Mouse (Mus musculus) liver, adult 2 months (tissue): ENCODE measurements at regions not wholly inside any gene's neighbourhood (a gene's known extent, or its start where the extent isn't known, plus 50 kb on each side); places are given as distances from the start of the nearest gene placed in this dataset.

ENCODE experiments used
- CTCF ChIP-seq: fragments of 200-500 bp; IDR thresholded peaks from 2 replicates; pipeline ENCODE4 v1.5.1; 2011; ENCODE audit warnings: low read depth, low read length, control low read depth
- POLR2A ChIP-seq: fragments of 200-500 bp; IDR thresholded peaks from 2 replicates; pipeline ENCODE4 v1.6.1; 2011; ENCODE audit warnings: low read length, control low read depth; ENCODE audit not compliant: insufficient read depth; ENCODE audit errors: extremely low read depth

DNA sequence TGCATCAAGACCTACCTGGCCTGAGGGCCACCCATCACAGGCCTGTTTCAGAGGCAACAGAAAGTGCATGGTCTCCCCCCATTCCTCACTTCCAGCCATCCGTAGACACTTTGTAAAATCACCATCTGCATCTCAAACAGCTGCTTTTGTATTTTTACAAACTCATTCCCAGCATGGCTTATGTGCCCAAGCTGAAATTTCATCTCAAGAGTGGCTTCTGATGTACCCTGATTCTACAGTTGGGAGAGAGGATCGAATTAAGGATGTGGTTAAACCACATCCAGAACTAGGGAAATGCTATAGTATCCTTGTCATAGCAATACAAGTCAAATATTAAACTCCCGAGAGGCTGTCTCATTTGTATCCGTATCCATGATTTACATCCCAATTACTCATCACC lies 221.5 kb downstream of the Qk start:
- no peak for TF ChIP-seq CTCF
- TF ChIP-seq POLR2A, result no peak
